Mouse (Mus musculus) lung, adult 2 months (tissue): ENCODE results near the gene Erich6. TPM values are rescaled to one million over a fixed set of nuclear protein-coding genes. Genes with fewer than 3 reads are reported as not detected.
"Not testable (repeated sequence)": the region's sequence is repeated elsewhere in the genome, so short reads cannot be mapped to it uniquely, and the experiment has no call there.

ENCODE experiments used
- DNase-seq: peaks from one replicate; pipeline ENCODE4 v3.0.0; 2022
- H3K4me1 ChIP-seq: fragments of 200-500 bp; 2 replicates; pipeline ENCODE4 v1.6.1; 2011; ENCODE audit warnings: low read length; ENCODE audit not compliant: control insufficient read depth, insufficient read depth
- H3K4me3 ChIP-seq: fragments of 200-500 bp; replicated peaks from 2 replicates; pipeline ENCODE3; 2011; ENCODE audit warnings: low read depth, mild to moderate bottlenecking, control low read depth, low read length; ENCODE audit errors: extremely low read depth
- CTCF ChIP-seq: fragments of 200-500 bp; IDR thresholded peaks from 2 replicates; pipeline ENCODE4 v1.5.1; 2011; ENCODE audit warnings: mild to moderate bottlenecking, low read length, control low read depth; ENCODE audit not compliant: insufficient read depth
- POLR2A ChIP-seq: fragments of 200-500 bp; IDR thresholded peaks from 2 replicates; pipeline ENCODE4 v1.6.1; 2011; ENCODE audit warnings: low read depth, mild to moderate bottlenecking, control low read depth, low read length, borderline replicate concordance; ENCODE audit errors: extremely low read depth
- WGBS: fragments of 180-500 bp; shearing (Covaris S2); methylation state at CpG from one replicate; pipeline ENCODE4 v1.1.7; 2018; 5-methylcytosine and 5-hydroxymethylcytosine counted together
- polyA plus RNA-seq: library from polyadenylated mRNA; depleted of rRNA; stranded (reverse); fragments of >200 nt; gene quantifications from 2 replicates; pipeline ENCODE4 v1.2.3, GENCODE M21; 2012

Gene Erich6
- polyA plus RNA-seq, 1 experiment, result 0.09 TPM

DNA sequence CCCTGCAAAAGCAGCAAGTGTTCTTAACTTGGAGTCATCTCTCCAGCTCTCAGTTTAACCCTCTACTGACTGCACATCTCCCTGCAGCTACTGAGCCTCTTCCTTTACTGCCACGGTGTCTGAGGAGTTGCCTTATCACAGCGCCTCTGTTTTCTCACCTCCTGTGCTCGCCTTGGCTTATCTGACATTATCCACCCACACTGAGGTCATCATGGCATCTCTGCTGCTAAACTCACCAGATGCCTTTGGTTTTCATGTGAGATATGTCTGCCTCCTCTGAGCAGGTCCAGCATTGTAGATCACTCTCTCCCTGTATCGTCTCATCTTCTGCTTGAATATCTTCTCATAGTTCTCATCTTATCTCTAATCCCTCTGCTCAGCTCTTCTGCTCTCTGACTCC, 13.3 kb upstream of the Erich6 start:
- 58% methylated on average over 4 of the region's 4 CpGs for WGBS
- no peak for DNase-seq
- no peaks in the 10 kb centered on the region for H3K4me1 ChIP-seq
- TF ChIP-seq POLR2A (no peak), CTCF (no peak)
- no peak overlapping the region for H3K4me3 ChIP-seq

DNA sequence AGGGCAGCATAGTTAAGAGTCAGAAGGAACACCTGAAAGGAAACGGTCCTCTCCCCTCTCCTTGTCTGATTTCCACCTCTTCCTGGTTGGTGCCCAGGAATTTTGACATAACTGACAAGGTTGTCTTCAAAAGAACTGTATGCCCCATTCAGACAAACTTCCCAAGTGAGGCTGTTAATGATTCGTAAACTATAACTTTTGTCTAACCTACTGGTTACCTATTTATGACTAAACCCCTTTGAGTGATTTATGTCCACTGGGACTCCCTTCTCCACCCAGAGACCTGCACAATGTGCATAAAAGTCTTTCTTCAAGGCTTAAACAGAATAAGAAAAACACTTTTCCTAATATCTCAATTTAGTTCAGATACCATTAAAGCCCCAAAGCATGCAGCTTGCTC, 10.2 kb upstream of the Erich6 start:
- no peak for DNase-seq
- no peak overlapping the region for H3K4me3 ChIP-seq
- 73% methylated on average over 2 of the region's 2 CpGs for WGBS
- H3K4me1 ChIP-seq, result no peaks in the 10 kb centered on the region
- TF ChIP-seq POLR2A (no peak), CTCF (no peak)

DNA sequence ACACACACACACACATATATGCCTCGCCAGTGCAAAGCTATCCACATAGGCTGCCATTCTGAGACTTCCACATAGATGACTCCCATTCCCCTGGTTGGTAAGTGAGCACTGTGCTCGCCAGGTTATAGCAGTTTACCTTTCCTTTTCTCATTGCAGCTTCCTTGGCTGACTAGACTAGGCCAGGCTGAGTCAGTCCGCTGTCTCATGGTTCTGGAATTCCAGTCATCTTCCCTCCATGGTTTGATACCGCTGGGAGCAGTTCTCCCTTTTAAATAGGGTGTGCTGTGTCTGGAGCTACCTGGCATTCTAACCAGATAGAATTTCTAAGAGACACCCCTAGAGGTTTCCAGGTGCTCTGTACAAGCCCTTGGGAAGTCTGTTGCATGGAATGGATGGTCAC, 9.2 kb upstream of the Erich6 start:
- no peak overlapping the region for H3K4me3 ChIP-seq
- 68% methylated on average over 4 of the region's 4 CpGs for WGBS
- no peak for TF ChIP-seq CTCF
- no peak for TF ChIP-seq POLR2A

DNA sequence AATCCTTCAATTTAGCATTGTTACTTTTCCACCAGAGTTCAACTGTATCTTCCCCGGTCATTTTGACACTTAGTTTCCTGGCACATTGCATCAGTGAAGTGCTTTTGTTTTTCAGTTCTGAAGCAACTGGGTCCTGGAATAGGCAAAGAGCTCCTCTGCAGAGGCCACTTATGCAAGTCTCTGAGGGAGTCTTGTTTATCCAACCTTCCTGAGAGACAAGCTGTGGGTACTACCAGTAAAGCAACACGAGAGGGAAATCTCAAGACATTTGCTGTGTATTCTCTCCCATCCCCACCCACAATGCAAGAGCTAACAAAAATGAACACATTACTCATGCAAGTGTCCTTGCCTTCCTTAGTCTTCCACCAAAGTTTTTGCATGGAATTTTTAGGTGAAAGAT, 5.3 kb downstream of the Erich6 start:
- 65% methylated on average over 2 of the region's 2 CpGs for whole genome bisulfite sequencing
- H3K4me1 ChIP-seq, result no peaks in the 10 kb centered on the region
- H3K4me3 ChIP-seq, result no peak overlapping the region
- TF ChIP-seq CTCF (no peak), POLR2A (no peak)
- no peak for DNase-seq

More for the DNA sequence above, 9.2 kb upstream of the Erich6 start:
- no peak for DNase-seq
- no peaks in the 10 kb centered on the region for H3K4me1 ChIP-seq

DNA sequence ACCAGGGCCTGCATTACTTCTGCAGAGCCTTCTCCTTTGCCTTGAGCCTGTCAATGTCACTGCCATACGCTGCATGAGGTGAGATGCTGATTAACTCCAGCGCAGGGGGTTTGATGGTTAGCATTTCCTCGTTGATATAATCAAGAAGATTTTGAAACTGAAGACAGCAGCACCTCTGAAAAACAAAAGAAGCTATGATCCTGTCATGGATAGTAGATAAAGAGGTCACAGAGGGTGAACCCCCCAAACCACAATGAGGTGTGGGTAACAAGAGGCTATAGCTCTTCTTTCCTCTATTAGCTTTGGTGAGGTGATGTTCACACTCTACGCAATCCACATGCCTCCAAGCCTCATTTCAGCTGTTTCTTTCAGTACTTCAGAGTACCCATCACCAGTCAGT, 12.0 kb downstream of the Erich6 start:
- H3K4me1 ChIP-seq, result no peaks in the 10 kb centered on the region
- H3K4me3 ChIP-seq, result no peak overlapping the region
- TF ChIP-seq POLR2A (no peak), CTCF (no peak)
- DNase-seq, result no peak
- WGBS, result 73% methylated on average over 4 of the region's 4 CpGs

DNA sequence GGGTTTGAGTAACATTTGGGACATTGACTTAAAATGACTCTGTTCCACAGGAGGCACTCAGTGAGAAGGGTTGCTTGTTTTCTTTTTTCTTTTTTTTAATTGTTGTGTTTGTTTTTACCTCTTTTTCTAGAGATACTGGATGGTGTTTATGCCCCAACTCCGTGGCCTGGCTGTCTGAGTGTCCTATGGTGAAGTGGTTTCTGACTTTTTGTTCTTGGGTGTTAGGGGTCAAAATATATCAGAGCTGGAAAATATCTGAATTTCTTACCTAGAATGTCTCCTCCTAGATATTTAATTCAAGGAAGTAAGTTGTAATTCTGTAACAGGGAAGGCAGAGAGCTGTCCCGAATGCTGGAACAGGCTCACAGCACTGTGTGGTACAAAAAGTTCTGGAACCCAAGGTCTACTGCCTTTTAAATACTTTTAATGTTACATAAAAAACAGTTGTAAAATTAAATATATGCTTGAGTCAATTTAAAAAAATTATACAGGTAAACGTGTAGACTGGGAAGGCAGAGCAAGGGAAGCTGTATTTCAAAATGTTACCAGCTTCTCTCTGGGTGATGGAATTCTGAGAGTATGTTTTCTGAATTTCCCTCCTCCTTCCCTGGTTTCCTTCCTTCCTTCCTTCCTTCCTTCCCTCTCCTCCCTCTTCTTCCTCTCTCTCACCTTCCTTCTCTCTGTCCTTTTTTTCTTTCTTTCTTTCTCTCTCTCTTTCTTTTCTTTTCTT, 14.2 kb downstream of the Erich6 start:
- H3K4me3 ChIP-seq, result no peak overlapping the region
- no peaks in the 10 kb centered on the region for H3K4me1 ChIP-seq
- no peak for DNase-seq
- 74% methylated on average over 3 of the region's 3 CpGs for whole genome bisulfite sequencing
- TF ChIP-seq POLR2A, result no peak
- TF ChIP-seq CTCF, result no peak

DNA sequence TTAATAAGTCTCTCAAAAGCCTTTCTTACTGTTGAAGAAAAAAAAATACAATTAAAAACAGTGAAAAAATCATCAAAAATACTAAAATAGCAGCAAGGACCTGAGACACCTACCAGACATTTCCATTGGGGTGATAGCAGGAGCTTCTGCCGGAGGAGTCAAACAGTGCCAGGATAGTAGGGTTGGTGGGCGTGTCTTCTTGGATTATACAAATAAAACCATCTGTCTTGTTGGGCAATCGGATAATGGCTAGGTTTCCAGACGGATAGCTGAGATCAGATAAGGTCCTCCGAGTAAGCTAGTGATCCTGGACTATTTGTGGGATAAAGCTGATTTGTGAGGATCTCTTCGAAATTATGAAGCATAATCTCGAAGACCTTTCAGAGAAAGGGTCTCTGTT, 15.9 kb downstream of the Erich6 start:
- TF ChIP-seq POLR2A (no peak), CTCF (no peak)
- DNase-seq, result no peak
- WGBS, result 61% methylated on average over 7 of the region's 7 CpGs

DNA sequence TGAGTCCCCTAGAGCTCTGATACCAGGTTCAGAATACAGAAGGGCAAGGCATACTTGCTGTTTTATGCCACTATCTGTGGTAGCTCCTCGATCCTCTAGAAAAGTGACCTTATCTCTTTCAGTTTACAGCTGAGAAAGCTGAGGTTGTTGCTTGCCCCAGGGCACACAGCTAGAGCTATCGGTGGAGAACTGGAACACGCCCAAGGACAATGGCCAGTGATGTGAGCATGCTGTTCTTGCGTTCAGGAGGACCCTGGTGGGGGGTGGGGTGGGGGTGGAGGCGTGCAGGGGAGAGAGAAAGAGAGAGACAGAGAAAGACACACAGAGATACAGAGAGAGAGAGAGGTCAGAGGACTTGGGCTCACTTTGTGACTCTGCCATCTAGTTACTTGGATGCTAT, 27.0 kb downstream of the Erich6 start:
- H3K4me3 ChIP-seq, result no peak overlapping the region
- H3K4me1 ChIP-seq, result no peaks in the 10 kb centered on the region
- TF ChIP-seq POLR2A (no peak), CTCF (no peak)
- 80% methylated on average over 5 of the region's 5 CpGs for WGBS
- no peak for DNase-seq

More for the DNA sequence above, 15.9 kb downstream of the Erich6 start:
- Histone ChIP-seq H3K4me3 (no peak overlapping the region), H3K4me1 (no peaks in the 10 kb centered on the region)

DNA sequence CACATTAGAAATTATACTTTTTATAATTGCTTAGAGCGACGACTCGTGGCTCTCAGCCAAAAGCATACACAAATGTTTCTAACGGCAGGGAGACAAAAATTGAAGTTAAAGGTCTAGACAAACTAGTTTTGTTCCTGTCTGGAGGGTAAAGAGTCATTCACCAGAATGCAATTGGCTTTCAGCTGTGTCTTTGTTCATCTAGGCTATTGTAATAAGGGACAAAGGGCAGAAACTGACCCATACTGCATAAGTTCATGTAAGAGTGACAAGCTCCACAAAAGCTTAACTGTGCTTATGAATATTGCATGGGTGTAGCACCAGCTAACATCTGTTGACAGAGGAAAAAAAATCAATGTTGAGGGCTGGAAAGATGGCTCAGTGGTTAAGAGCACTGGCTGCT, 28.5 kb downstream of the Erich6 start:
- 67% methylated on average over 4 of the region's 4 CpGs for WGBS
- no peak for DNase-seq
- Histone ChIP-seq H3K4me3 (no peak overlapping the region), H3K4me1 (no peaks in the 10 kb centered on the region)
- TF ChIP-seq POLR2A (no peak), CTCF (no peak)

DNA sequence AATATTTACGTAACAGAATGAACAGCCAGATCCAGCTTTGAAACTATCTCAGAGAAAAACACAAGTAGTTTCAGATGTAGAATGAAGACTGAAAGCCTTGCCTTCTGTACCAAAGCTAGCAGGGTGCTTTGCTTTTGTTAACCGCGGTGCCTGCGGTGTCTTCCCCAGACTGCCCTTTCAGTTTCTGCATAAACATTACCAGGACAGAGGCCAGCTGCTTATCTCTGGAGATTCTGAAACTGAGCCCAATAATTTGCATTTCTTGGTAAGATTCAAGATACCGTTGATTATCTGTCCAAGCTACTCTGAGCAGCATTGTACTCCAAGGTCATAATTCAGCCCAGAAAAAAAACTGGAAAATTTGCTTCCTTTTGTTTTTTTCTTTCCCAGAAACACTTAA, 43.4 kb downstream of the Erich6 start:
- no peak for DNase-seq
- 47% methylated on average over 5 of the region's 5 CpGs for WGBS
- no peak for TF ChIP-seq CTCF
- TF ChIP-seq POLR2A, result no peak
- H3K4me3 ChIP-seq, result no peak overlapping the region
- H3K4me1 ChIP-seq, result no peaks in the 10 kb centered on the region

DNA sequence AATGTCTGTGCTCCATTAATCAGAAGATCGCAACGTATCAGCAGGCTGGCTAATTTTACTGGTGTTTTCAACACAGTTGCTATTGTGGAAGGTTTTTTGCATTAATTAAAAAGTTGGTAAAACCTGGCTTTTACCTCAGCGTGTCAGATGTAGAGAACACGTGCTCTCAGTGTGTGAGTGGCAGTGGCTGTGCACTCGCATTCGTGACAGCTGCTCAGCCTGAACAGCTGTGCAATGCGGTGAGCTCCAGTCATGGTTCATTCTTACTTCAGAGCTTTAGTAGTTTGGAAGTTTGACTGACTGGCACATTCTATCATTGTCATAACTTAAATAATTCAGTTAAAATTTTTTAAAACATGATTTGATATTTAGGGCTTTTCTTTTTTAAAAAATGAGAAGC, 44.3 kb downstream of the Erich6 start:
- DNase-seq, H3K4me3 ChIP-seq, H3K4me1 ChIP-seq: not testable (repeated sequence)
- WGBS, result 87% methylated on average over 7 of the region's 7 CpGs

DNA sequence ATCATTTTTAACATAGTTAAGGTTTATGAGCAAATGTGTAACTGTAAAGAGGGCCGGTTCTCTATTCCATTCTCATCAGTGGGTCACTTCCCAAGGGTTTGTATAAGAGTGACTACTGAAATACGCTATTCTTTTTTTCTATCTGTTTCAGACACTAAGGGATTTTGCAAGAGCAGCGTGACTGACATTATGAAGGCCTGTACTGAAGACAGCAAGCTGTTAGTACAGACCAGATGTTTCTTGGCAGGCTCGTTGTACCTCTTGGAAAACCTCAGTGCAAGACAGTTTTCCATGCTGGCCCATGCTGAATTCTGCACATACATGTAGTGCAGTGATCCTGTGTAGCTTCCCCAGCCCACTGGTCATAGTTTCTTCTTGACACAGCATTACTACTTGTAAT, 46.5 kb downstream of the Erich6 start:
- not testable (repeated sequence) for DNase-seq, H3K4me3 ChIP-seq, H3K4me1 ChIP-seq
- 77% methylated on average over 4 of the region's 4 CpGs for WGBS
